Comparison of ENCODE assay signal across 8 mouse cellular contexts in the genomic region with DNA sequence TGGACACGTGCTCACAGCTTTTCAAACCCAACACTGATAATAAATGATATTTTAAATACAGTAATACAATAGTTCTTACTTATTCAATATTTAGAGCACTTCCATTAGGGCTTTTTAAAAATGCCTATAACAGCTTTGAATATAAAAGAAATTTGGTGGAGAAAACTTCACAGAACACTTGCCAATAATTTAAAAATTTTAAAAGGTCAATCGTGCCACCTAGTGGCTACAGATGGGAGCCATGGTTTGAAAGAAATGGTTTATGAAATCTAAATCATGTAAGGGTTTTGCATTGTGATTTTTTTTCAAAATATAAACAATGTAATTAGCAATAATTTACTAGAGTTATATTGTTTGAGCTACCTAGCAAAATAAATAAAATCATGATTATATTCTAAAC.
DNase-seq lines count a peak whose midpoint lies in the region.

No protein-coding gene starts in this region.

- peak; percentile 39 for DNase-seq in heart, postnatal 4 days
- DNase-seq in heart, adult 11 months = no peak
- peak; percentile 16 for DNase-seq in ovary, postnatal 14 days (ENCODE audit: low spot score)
- DNase-seq in ovary, postnatal 10 days (ENCODE audit: low spot score) = no peak
- peak; percentile 17 for DNase-seq in c-Kit-positive CD71-negative TER-119-negative erythroid progenitor cells, embryonic 14.5 days (ENCODE audit: low read depth)
- DNase-seq in naive thymus-derived CD4-positive, alpha-beta T cell, adult 2 months (ENCODE audit: low read depth) = peak; percentile 35
- no peak for DNase-seq in urinary bladder, postnatal 36 days (ENCODE audit: low spot score in 2 of 2)
- DNase-seq in thymus, postnatal 25 days = no peak

Comparison
In these comparisons a context has a peak if more than half of its experiments do, and no peak if none do; other contexts are left out.
1. DNase-seq: peak in heart, postnatal 4 days (single experiment), ovary, postnatal 14 days (single experiment), c-Kit-positive CD71-negative TER-119-negative erythroid progenitor cells, embryonic 14.5 days (single experiment) and naive thymus-derived CD4-positive, alpha-beta T cell, adult 2 months (single experiment); none in heart, adult 11 months (single experiment), ovary, postnatal 10 days (single experiment), urinary bladder, postnatal 36 days (0 of 2) and thymus, postnatal 25 days (single experiment).